Mouse (Mus musculus) liver, adult 2 months (tissue): ENCODE results near the gene Vta1.

Source experiments
- CTCF ChIP-seq: fragments of 200-500 bp; IDR thresholded peaks from 2 replicates; pipeline ENCODE4 v1.5.1; 2011; ENCODE audit warnings: low read depth, low read length, control low read depth
- POLR2A ChIP-seq: fragments of 200-500 bp; IDR thresholded peaks from 2 replicates; pipeline ENCODE4 v1.6.1; 2011; ENCODE audit warnings: low read length, control low read depth; ENCODE audit not compliant: insufficient read depth; ENCODE audit errors: extremely low read depth

GRCm38 (mm10) chr10:14734285-14734684 is 28.9 kb upstream of the Vta1 start:
- TF ChIP-seq CTCF (peak; percentile 45), POLR2A (no peak)
